Mouse (Mus musculus): ENCODE data around the gene 1600014C23Rik.

1600014C23Rik gene

DNA sequence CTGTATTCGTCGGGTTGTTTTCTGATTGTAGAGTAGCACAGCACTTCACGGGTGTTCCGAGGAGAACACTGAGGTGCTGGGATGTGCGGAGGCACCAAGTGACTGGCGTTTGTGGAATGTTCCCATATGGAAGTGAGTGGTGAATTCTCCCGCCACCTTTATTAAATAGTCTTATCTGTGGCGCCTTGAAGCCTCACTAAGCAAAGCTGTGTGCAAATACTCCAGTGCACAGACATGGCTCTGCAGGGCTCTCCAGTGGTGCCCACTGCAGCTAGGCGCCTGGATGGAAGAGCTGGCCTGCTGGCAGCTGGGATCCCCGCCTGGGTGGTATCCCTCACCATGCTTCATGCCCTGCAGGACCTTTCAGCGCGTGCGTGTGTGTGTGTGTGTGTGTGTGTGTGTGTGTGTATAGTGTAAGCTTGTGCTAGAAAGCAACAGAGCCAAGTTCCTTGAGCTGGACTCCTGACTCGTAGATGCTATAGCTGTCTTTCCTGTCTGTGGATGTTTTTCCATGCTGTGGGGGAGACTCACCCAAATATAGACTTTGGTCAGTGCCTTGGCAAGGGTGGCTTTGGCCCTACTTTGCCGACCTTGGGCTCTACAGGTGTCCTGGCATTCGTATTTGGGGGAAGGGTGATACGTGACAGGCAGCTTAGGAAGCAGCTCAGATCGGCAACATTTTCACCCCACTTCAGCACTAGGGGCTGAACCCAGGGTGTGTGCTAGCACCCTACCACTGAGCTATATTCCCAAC, 39.7 kb downstream of the 1600014C23Rik start:
- no peak for DNase-seq (ENCODE audit: extremely low read depth, insufficient read length, low spot score)

- no peak for DNase-seq (ENCODE audit: extremely low read depth, insufficient read length, low spot score)
These were observed 41.5 kb downstream of the 1600014C23Rik start for GRCm38 (mm10) chr17:45692159-45692558.

- no peak for DNase-seq (ENCODE audit: extremely low read depth, insufficient read length, low spot score)
These were observed 43.6 kb downstream of the 1600014C23Rik start for GRCm38 (mm10) chr17:45690044-45690443.

- DNase-seq (ENCODE audit: extremely low read depth, insufficient read length, low spot score), result no peak
These were observed 44.5 kb downstream of the 1600014C23Rik start for GRCm38 (mm10) chr17:45689120-45689519.

DNA sequence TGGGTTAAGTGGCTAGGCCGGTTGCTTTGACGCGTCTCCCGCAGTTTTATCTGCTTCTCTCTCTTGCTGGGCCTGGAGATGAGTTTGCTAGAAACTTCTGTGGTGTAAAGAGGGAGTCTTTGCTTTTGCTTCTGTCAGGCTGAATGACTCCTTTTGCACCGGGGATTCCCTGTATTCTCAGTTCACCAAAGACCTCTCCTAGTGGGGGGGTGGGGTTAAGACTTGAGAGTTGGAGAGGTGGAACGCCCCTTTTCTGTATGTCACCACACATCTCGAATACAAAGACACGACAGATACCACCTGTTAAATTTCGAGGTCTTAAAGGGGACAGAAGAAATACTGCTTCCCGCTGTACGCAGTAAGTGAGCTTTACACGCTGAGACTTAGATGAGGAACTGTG, 46.9 kb downstream of the 1600014C23Rik start, which contains the start of gene Tmem63b:
Tmem63b (minus strand) TSS at position 190 of the 400 bp plus-strand sequence.
- DNase-seq (ENCODE audit: extremely low read depth, insufficient read length, low spot score), result no peak

- peak; percentile 90 for DNase-seq (ENCODE audit: extremely low read depth, insufficient read length, low spot score)
These were observed 47.5 kb downstream of the 1600014C23Rik start, which contains the start of gene Mrpl14 for GRCm38 (mm10) chr17:45686093-45686619. Gene Mrpl14, plus strand, starts transcription at chr17:45686322.

DNA sequence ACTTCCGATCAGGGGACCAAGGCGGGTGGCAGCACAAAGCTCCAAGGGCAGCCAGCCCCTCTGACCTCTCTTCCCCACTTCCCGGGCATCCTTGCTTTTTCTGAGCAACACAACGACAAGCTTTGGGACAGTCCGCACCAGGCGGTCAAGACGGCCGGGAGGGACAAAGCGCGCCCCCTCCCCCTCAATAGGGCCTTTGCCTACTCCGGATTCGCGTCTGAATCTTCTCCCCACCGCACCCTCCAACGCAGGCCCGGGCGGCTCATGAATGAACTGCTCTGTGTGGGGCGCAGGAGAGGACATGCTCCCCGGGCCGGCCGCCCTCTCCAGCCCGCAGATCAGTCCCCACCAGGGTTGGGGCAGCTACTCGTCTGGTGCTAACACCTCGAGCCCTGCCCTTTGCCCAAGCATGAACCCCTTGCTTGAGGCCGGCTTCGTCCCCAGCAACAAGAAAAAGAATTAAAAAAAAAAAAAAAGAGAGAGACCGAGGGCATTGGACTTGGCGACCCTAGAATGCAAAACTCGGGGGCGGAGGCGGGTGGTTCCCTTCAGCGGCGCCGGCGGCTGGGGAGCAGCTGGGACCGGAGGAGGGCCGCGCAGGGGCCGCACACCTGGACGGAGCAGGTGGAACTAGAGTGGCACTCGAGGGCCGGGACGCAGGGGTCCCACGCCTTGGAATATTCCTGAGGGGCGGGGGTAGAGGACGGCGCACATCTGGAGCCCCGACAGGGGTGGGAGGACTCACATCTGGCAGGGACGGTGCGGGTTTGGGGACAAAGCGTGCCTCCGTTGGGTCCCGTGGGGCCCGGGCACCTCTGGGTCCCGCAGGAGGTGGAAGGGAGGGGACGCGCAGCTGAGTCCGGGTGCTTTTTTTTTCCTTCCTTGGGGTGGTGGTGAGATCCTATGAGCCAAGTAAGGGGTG, 48.2 kb downstream of the 1600014C23Rik start:
- DNase-seq (ENCODE audit: extremely low read depth, insufficient read length, low spot score), result peak; percentile 63

DNA sequence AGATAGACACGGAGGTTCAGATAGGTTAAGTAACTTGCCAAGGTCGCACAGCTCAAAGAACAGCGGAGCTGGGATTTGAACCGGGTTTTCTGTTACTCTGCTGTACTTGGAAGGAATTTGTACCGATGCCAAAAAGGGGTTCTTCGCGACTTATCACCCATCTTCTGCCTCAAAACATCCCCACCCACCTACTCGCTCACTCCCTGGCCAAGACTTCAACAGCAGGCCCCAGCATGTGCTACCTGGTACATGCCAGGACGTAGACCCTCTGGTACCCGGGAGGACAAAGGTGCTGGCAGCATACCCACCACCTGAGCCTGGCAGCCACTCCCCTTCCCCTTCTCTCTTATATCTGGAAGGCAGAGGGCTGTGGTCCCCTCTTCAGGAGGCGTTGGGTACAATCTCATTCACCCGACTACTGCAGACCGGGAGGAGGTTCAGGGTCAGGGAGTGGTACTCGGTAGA, 48.9 kb downstream of the 1600014C23Rik start:
- no peak for DNase-seq (ENCODE audit: extremely low read depth, insufficient read length, low spot score)

All from 3134 (cell line).